Mouse (Mus musculus) forebrain, embryonic 14.5 days (tissue): ENCODE data around the gene Usp28. TPM values are rescaled to one million over a fixed set of nuclear protein-coding genes. Genes with fewer than 3 reads are reported as not detected.
A peak's percentile ranks its signal among the peaks of the same experiment; 100 is the strongest.
"Not testable (repeated sequence)": the region's sequence is repeated elsewhere in the genome, so short reads cannot be mapped to it uniquely, and the experiment has no call there.

Source experiments
- ATAC-seq: fragments of 200-750 bp; cut with Nextera tagmentation; 2 replicates; pipeline ENCODE4 v1.8.0; 2017; ENCODE audit warnings: mild to moderate bottlenecking, moderate library complexity
- DNase-seq: peaks from one replicate; pipeline ENCODE4 v3.0.0-alpha.2; 2015; ENCODE audit warnings: low spot score
- H3K27ac ChIP-seq: fragments of 300-500 bp; sonication (generic); 2 replicates; pipeline ENCODE4 v1.5.1; 2014; ENCODE audit warnings: low read depth, mild to moderate bottlenecking, control low read depth, low read length, moderate library complexity
- H3K27me3 ChIP-seq: fragments of 300-500 bp; sonication (generic); replicated peaks from 2 replicates; pipeline ENCODE4 v1.6.1; 2014; ENCODE audit warnings: low read length, control low read depth, mixed read lengths; ENCODE audit not compliant: control insufficient read depth, insufficient read depth
- H3K36me3 ChIP-seq: fragments of 300-500 bp; sonication (generic); 2 replicates; pipeline ENCODE4 v1.6.1; 2014; ENCODE audit warnings: low read length, control low read depth; ENCODE audit not compliant: control insufficient read depth, insufficient read depth
- H3K4me1 ChIP-seq: fragments of 300-500 bp; sonication (generic); 2 replicates; pipeline ENCODE4 v1.6.1; 2014; ENCODE audit warnings: antibody characterized with exemption, low read length, control low read depth; ENCODE audit not compliant: control insufficient read depth, insufficient read depth
- H3K4me2 ChIP-seq: fragments of 300-500 bp; sonication (generic); 2 replicates; pipeline ENCODE4 v1.6.1; 2014; ENCODE audit warnings: mild to moderate bottlenecking, control low read depth, low read length
- H3K4me3 ChIP-seq: fragments of 300-500 bp; sonication (generic); 2 replicates; pipeline ENCODE4 v1.5.1; 2014; ENCODE audit warnings: low read depth, low read length, control low read depth
- H3K9ac ChIP-seq: fragments of 300-500 bp; sonication (generic); 2 replicates; pipeline ENCODE4 v1.6.1; 2014; ENCODE audit warnings: mild to moderate bottlenecking, low read length, control low read depth, moderate library complexity
- H3K9me3 ChIP-seq: fragments of 300-500 bp; sonication (generic); replicated peaks from 2 replicates; pipeline ENCODE4 v1.6.1; 2016; ENCODE audit warnings: low read length, control low read depth, mixed read lengths; ENCODE audit not compliant: control insufficient read depth
- WGBS: fragments of 180-500 bp; shearing (Covaris S2); extraction: QIAGEN DNeasy Blood & Tissue Kit; methylation state at CpG from one replicate; pipeline ENCODE4 v1.1.7; 2014; 5-methylcytosine and 5-hydroxymethylcytosine counted together
- polyA plus RNA-seq: library from polyadenylated mRNA; unstranded; fragments of >200 nt; fragmentation: Nextera tagmentation; extraction: Ambion mirVana; gene quantifications from 2 replicates; pipeline ENCODE4 v1.2.1, GENCODE M21; 2014

The Usp28 gene
- polyA plus RNA-seq, 1 experiment from 2014 or later, result 19.5 TPM

DNA sequence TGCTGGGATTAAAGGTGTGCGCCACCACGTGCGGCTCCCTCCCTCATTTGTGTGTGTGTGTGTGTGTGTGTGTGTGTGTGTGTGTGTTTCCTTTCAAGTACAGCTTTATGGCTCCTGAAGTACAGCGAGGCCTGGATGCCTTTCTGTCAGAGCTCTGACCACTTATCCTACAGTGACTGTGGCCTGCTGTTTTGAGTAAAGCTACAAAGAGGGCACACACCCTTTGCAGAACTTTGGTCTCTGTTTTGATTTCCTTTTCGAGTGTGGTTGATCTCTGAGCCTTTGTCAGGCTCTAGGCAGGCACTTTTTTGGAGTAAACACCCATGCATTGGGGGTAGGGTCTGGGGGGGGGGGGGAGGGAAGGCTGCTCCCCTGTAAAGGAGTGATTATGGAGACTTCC is 4.8 kb upstream of the Usp28 start:
- WGBS, result 78% methylated on average over 5 of the region's 5 CpGs
- H3K4me1 ChIP-seq, result no peaks in the 10 kb centered on the region
- ATAC-seq (no peak), DNase-seq (no peak)
- H3K27ac ChIP-seq, result no peak overlapping the region
- H3K4me3 ChIP-seq, result no peak overlapping the region
- no peaks in the 10 kb centered on the region for H3K9me3 ChIP-seq
- no peak overlapping the region for H3K9ac ChIP-seq
- H3K27me3 ChIP-seq, result no peaks in the 10 kb centered on the region
- no peak overlapping the region for H3K4me2 ChIP-seq
- no peaks in the 10 kb centered on the region for H3K36me3 ChIP-seq

DNA sequence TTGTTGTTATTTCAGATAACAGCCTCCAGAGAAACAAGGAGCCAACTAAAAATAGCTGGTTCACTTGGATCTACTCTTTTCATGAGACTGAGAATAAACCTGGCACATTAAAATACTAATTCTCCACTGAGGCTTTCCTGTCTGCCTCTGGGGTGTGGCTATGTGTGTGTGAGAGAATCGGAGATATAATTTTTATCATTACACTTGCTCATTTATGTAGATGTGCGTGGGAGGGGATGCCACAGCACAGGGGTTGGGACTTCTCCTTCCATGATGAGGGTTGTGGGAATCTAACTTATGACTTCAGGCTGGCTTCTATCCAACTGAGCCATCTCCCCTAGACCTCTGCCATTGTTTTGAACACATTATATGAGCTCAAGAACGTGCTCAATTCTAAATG is 4.4 kb upstream of the Usp28 start:
- ATAC-seq (no peak), DNase-seq (no peak)
- Histone ChIP-seq H3K4me1 (no peaks in the 10 kb centered on the region), H3K36me3 (no peaks in the 10 kb centered on the region), H3K27me3 (no peaks in the 10 kb centered on the region), H3K4me3 (no peak overlapping the region), H3K9me3 (no peaks in the 10 kb centered on the region), H3K4me2 (no peak overlapping the region), H3K27ac (no peak overlapping the region), H3K9ac (no peak overlapping the region)
- WGBS, result 81% methylated on average over 3 of the region's 3 CpGs

DNA sequence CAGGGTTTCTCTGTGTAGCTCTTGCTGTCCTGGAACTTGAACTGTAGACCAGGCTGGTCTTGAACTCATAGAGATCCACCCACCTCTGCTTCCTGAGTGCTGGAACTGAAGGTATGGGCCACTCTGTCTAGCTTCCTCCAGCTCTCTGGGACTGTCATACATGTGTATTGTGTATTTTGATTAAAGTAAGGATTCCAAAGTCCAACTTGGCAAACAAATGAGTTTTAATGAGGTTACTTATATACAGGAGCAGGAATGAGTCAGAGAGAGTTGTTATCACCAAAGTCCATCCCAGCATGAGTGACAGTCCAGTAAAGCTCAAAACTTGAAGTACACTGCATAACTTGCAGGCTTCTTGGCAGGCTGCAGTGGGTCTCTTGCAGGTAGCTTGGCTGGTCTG is 3.3 kb upstream of the Usp28 start:
- Histone ChIP-seq H3K36me3 (no peaks in the 10 kb centered on the region), H3K27ac (no peak overlapping the region), H3K9ac (no peak overlapping the region), H3K9me3 (no peaks in the 10 kb centered on the region), H3K27me3 (no peaks in the 10 kb centered on the region), H3K4me3 (no peak overlapping the region), H3K4me1 (peaks cover 6% of the 10 kb centered on the region), H3K4me2 (no peak overlapping the region)
- no peak for DNase-seq
- ATAC-seq, result no peak

DNA sequence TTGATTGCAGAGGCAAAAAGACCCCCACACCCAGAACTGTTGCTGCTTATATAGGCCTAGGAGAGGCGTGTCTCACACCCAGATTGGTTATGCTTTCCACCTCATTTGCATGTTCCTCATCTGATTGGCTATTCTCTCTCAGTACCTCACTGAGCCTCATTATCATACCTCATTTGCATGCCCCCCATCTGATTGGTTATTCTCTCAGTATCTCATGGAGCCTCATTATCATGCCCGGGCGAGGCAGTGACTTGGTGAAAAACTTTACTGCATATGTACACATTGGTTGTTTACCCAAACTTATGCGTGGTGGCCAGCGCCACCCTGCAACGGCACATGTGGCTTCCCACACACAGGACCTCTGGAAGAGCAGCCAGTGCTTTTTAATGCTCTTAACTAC is 1.4 kb upstream of the Usp28 start:
- H3K4me2 ChIP-seq, ATAC-seq, H3K9ac ChIP-seq: not testable (repeated sequence)

DNA sequence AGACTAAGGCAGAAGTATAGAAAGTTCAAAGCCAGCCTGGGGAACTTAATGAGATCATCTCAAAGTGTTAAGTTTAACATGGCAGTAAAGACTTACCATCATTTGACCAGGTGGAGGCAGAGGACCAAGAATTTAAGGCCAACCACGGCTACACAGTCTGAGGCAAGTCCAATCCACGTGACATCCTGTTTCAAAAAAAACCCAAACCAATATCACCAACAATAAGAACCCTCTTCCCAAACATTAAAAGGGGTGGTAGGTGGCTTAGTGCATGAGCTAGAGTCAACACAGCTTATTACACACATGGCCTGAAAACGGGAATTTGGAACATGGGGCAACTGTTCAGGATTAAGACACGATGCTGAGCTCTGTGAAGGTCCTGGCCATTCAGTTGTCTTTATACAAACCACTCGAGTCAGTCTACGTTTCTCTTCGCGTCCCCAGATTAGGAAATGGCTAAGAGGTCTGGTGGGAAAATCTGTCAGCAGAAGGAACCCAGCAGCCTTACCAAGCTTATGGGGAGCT is 793 bp upstream of the Usp28 start:
- Histone ChIP-seq H3K4me3 (peak overlapping the region; percentile 79), H3K4me2 (peak overlapping the region; percentile 75), H3K27me3 (no peaks in the 10 kb centered on the region), H3K4me1 (peaks cover 16% of the 10 kb centered on the region), H3K36me3 (no peaks in the 10 kb centered on the region), H3K27ac (peak overlapping the region; percentile 85), H3K9ac (peak overlapping the region; percentile 64; the same call in 1 of the 2 replicates), H3K9me3 (no peaks in the 10 kb centered on the region)
- 27% methylated on average over 8 of the region's 8 CpGs for WGBS
- no peak for DNase-seq
- ATAC-seq, result no peak

More for the DNA sequence above, 1.4 kb upstream of the Usp28 start:
- H3K9me3 ChIP-seq, DNase-seq, H3K4me3 ChIP-seq, H3K36me3 ChIP-seq, H3K27ac ChIP-seq, H3K27me3 ChIP-seq: not testable (repeated sequence)
- peaks cover 16% of the 10 kb centered on the region for H3K4me1 ChIP-seq
- 88% methylated on average over 6 of the region's 6 CpGs for WGBS

DNA sequence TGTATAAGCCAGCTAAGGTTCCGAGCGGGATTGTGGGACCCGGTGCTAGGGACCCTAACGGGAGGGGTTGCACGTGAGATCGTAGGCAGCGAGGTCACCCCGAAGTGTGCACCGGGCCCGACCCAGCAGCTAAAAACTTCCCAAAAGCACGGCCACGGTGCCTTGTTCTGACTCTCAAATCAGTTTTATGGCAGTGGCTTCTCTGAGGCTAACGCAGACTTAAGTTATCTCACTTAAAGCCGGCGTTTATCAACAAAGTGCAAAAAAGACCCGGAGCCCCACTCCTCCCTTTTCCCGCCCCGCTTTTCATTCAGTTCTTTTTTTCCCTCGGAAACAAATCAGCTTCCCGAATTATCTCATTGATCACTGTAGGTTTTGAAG is 523 bp downstream of the Usp28 start:
- Histone ChIP-seq H3K4me3 (peak overlapping the region; percentile 79), H3K4me2 (peak overlapping the region; percentile 75), H3K9ac (peak overlapping the region; percentile 81), H3K27ac (peak overlapping the region; percentile 71; the same call in 1 of the 2 replicates), H3K36me3 (no peaks in the 10 kb centered on the region), H3K9me3 (no peaks in the 10 kb centered on the region), H3K4me1 (peaks cover 16% of the 10 kb centered on the region), H3K27me3 (no peaks in the 10 kb centered on the region)
- peak; percentile 43 for DNase-seq
- under 1% methylated on average over 20 of the region's 20 CpGs for WGBS
- ATAC-seq, result no peak

DNA sequence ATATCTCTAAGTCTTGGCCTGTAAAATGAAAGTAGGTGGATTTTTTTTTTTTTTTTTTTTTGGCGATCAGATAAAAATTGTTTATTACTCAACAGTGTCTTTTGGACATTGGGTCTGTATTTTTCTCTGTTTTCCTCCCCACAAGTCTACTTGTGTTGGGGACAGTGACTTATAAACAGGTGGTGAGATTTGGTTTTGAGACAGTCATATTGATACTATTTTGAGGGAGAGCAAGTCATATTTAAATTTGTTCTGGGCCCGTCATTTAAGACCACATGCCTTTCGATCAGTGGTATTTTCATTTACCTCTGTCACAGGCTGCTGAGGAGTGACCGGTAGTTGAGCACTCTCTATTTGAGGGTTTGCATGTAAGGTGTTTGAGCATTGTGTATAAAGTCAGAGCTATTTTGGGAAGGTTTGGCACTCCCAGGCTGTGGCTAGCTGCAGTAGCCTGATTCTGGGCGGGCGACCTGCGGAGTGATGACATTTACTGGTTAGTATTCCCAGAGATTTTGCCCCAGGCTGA is 1.5 kb downstream of the Usp28 start:
- Histone ChIP-seq H3K27me3 (no peaks in the 10 kb centered on the region), H3K9ac (peak overlapping the region; percentile 30), H3K36me3 (no peaks in the 10 kb centered on the region), H3K4me2 (peak overlapping the region; percentile 75), H3K9me3 (no peaks in the 10 kb centered on the region), H3K27ac (no peak overlapping the region), H3K4me3 (peak overlapping the region; percentile 79), H3K4me1 (peaks cover 16% of the 10 kb centered on the region)
- WGBS, result 25% methylated on average over 7 of the region's 7 CpGs
- DNase-seq (no peak), ATAC-seq (no peak)

DNA sequence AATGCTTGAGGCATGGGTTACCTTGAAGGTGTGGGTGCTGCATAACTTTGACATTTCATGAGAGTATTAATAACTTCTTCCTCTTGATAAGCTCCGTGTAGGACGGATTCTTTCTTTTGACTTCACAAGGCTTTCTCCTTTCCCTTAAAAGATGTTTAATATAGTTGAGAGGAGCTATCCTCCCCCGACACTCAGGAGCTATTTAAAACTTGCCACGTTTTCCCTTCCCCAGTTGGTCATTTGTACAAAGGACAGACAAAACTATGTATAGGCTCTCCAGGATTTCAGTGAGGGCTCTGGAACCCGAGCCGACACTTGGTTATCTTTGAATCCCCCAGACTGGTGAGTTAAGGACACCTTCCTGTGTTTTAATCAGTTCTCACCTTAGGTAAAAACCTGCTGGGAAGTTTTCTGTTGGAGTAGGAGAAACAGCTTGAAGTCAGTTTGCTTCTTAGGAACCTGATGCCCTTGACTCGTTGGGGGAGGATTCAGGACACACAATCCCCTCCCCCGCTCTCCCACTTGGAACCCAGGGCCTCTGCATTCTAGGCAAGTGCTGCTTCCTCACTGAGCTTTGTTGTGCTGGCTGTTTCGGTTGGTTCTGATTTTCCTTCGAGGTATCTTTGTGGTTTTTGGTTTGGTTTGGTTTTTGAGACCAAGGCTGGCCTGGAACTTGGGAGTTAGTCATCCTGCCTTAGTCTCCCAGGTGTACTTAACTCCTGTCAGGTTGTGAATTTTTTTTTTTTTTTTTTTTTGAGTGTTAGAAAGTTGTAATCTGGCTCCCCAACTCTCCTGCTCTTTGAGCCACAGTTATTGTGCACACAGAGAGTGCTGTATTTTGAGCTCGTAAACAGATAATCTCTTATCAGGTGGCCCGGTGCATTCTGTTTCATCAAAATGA is 2.3 kb downstream of the Usp28 start:
- Histone ChIP-seq H3K4me2 (peak overlapping the region; percentile 75), H3K27me3 (no peaks in the 10 kb centered on the region), H3K27ac (no peak overlapping the region), H3K36me3 (no peaks in the 10 kb centered on the region), H3K9ac (peak overlapping the region; percentile 30), H3K4me3 (peak overlapping the region; percentile 79), H3K4me1 (peaks cover 16% of the 10 kb centered on the region), H3K9me3 (no peaks in the 10 kb centered on the region)
- no peak for DNase-seq
- ATAC-seq, result no peak
- WGBS, result 31% methylated on average over 12 of the region's 12 CpGs

DNA sequence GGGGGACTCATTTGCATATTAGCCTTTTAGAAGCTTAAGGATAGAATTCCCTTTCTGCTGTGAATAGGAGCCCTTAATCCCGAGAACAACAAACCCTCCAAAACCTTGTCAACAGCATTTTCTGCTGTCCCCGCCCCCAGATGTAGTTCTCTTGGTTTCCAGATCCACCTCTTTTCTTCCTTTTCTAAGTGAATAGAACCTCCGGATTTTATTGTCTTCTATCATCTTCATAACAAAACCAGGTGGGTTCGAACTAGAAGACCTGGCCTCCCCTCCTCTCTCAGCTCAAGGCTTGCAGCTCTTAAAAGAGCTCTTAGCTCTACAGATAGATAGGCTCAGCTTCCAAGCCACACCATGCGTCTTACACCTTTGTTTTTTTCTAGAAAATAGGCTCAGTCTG is 6.5 kb downstream of the Usp28 start:
- peaks cover 12% of the 10 kb centered on the region for H3K4me1 ChIP-seq
- H3K4me3 ChIP-seq, result no peak overlapping the region
- no peak overlapping the region for H3K9ac ChIP-seq
- H3K36me3 ChIP-seq, result peaks cover 10% of the 10 kb centered on the region; the same call in 1 of the 2 replicates
- DNase-seq (no peak), ATAC-seq (no peak)
- no peaks in the 10 kb centered on the region for H3K9me3 ChIP-seq
- no peaks in the 10 kb centered on the region for H3K27me3 ChIP-seq
- WGBS, result 26% methylated on average over 5 of the region's 5 CpGs
- H3K4me2 ChIP-seq, result no peak overlapping the region
- H3K27ac ChIP-seq, result no peak overlapping the region
